Mouse (Mus musculus) layer of hippocampus, postnatal 10 days (tissue): ENCODE data around the gene Pola1. TPM values are rescaled to one million over a fixed set of nuclear protein-coding genes. Genes with fewer than 3 reads are reported as not detected.

ENCODE experiments used
- DNase-seq, 2 experiments: peaks; one replicate each; pipeline ENCODE4 v3.0.0; 2021; ENCODE audit warnings: low spot score in 2 of 2
- total RNA-seq, 2 experiments: library from RNA; stranded (reverse); gene quantifications; 2 replicates each; pipeline ENCODE4 v1.2.3; 2021

Pola1 gene
- total RNA-seq, 2 experiments from 2014 or later = 7.9 to 11.6 TPM

DNA sequence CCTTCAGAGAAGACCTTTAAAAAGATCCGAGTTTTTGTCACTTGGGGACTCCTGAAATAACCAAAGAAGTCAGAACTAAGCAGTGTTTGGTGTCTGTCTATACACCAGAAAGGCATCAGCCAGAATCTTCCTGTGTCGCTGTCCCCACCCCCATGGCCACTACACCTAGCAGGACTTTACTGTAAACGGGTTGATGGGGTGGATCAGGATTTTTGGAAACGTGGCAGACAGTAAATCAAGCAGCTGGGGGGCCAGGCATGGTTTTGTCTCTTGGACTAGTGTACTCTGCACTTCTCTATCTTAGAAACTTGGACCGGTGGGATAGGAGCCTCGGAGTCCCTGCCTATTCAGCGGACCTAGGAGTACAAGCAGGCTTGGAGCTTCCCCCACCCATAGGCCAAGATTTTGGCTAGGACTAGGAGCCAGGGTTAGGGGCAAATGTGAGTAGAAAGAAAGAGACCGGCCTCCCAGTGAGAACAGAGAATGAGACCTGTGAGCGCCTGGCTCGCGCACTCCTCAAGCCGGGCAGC is 342.0 kb downstream of the Pola1 start:
- peak in 1 of 2 experiments; percentile 39 for DNase-seq

DNA sequence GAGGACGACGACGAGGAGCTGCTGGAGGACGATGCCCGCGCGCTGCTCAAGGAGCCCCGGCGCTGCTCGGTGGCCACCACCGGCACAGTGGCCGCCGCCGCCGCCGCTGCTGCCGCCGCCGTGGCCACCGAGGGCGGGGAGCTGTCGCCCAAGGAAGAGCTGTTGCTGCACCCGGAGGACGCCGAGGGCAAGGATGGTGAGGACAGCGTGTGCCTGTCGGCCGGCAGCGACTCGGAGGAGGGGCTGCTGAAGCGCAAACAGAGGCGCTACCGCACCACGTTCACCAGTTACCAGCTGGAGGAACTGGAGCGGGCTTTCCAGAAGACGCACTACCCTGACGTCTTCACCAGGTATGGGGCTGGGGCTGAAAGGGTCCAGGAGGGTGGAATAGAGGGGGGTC is 342.9 kb downstream of the Pola1 start:
- DNase-seq = peak in 1 of 2 experiments; percentile 13

DNA sequence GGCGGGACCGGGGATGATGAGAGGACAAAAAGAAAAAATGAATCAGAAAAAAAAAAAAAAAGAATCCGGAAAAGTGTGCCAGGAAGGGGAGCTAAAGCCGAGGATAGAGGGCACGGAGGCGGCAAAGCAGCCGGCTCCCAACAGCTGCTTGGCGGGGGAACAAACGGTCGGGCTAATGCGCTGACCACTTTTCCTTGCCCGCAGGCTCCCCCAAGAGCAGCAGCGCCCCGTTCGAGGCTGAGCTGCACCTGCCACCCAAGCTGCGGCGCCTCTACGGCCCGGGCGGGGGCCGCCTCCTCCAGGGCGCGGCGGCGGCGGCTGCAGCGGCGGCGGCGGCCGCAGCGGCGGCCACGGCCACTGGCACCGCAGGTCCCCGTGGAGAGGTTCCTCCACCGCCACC is 343.6 kb downstream of the Pola1 start:
- DNase-seq = peak in 1 of 2 experiments; percentile 15

DNA sequence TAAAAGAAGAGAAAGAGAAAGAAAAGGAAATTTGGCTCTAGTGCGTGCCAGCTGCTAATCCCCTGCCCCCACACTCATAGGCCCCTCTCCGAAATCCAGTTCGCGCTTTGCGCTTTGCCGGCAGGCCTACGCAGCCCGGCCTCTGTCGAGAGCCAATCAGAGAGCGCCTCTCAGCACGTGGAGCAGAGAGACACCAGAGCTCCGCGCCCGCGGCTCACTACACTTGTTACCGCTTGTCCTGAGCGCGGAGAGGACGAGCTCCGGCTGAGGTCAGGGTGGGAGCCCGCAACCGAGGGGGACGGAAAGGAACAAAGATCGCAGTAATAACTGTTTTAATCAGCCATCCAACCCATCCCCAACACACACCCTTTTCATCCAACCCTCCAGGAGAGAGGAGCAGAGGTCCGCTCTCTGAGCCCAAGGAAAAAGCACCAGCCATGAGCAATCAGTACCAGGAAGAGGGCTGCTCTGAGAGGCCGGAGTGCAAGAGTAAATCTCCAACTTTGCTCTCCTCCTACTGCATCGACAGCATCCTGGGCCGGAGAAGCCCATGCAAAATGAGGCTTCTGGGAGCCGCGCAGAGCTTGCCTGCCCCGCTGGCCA is 345.6 kb downstream of the Pola1 start, which contains the start of gene Arx:
Gene Arx, plus strand, starts transcription at position 155 of the 603 bp plus-strand sequence.
- DNase-seq = peak; percentile 66 to 78

DNA sequence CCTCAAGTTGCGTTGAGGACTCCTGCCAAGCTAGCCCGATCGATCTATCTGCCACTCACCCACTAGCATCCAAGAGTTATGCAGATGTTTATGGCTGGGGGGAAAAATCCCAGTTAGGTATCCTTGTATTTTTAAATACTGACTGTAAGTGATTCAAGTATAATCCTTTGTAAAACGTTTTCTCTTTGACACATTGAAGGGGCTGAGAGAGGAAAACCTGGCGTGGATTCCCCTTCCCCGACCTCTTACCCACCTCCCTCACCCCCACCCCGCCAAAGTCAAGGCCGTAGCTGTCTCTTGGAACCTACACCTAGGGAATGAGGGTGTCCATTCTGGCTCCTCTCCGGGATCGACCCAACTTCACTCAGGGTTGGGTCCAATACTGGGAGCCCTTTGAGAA is 346.9 kb downstream of the Pola1 start:
- DNase-seq = peak in 1 of 2 experiments; percentile 14

DNA sequence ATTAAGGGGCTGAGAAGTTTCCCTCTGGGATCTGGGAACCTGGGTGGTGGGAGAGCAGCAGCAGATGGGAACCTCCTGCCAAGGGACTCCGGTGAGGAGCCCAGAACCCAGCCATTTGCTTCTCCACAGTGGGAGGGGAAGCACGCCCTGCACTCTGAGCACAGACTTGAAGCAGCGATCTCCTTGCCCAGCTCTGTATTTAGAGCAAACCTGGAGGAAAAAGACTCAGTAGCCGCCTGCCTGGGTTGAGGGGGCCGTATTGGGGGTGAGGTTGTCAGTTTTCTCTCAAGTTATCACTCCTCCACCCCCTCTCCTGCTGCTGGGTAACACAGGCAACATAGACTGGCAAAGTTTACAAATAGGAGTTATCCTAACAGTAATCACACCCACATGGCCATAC is 350.2 kb downstream of the Pola1 start:
- DNase-seq = no peak

DNA sequence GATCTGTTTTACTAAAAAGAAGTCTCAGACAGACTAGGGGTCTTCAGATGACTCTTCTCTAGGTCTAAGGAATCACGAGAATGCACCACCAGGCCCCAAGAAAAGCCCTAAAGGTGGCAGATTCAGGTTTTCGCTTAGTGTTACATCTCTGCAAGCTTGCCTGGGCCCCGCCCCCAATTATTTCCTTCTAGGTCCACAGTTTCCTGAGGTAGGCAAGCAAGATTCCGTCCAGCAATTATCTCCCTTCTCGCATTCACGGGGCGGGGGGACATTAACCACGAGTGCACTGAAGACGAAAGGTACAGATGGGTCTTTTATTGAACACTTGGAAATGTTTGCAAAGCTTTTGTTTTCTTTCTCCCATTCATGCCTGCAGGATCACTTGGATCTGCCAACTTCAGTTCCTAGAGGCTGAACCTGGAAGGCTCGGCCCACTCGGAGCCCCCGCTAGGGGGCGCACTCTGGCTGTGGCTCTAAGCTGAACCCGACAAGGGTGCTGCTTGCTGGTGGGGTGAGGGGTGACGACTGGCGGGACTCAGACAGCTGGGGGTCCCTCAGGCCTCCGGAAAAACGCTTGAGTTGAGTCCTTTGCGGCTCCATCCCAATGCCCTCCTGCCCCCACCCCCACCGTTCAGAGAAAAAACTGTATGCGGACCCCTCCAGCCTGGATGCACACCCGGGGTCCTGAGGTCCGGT is 350.8 kb downstream of the Pola1 start:
- DNase-seq = peak; percentile 69 to 78

DNA sequence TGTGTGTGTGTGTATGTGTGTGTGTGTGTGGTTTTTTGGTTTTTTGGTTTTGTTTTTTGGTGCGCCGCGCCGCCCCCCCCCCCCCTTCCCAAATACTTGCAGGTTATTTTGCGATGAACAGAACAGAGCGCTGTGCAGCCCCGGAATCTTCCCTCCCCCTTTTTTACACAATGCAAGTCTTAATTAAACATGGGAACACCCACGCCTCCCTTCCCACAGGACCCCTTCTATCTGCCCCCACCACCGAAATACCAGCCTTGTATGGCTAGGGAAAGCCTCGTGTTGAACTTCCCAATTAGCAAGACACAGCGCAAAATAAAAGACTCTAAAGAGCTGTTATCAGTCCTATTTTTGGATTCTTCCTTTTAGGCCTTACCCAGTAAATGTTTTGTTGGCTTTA is 352.0 kb downstream of the Pola1 start:
- DNase-seq = no peak

DNA sequence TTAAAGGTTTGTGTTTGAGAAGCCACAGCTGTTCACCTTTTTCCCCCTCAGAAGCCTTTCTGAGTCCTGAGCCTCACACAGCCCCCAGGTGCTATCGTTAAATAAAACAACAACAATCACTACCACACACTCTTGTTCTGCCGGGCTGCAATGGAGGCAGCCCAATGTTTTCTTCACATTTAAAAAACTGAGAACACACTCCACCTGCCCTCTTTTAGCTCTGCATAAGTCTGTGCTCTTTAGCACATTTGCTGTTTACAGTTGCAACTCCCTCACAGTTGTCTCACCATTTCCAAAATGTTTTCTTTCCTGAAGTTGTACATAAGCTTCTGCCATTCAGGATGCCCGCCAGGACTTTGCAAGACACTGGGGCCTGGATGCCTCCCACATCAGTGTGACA is 356.3 kb downstream of the Pola1 start:
- DNase-seq = no peak

Other genes with a start within 250 kb of the Pola1 start
- 10 to 100 TPM; 49.2 to 52.3 TPM for gene Pcyt1b, start 22.7 kb upstream of the Pola1 start, total RNA-seq
- 10 to 100 TPM; 30.9 to 31.9 TPM for gene Pdk3, start 200.0 kb upstream of the Pola1 start, total RNA-seq